Mouse (Mus musculus): ENCODE results near the gene Fam178b. TPM values are rescaled to one million over a fixed set of nuclear protein-coding genes. Genes with fewer than 3 reads are reported as not detected.

The Fam178b gene
- polyA plus RNA-seq, 1 experiment, result 0.22 TPM

- TF ChIP-seq CTCF (IDR thresholded peaks at IDR 0.05; ENCODE audit: borderline replicate concordance, extremely low read depth, insufficient read depth, insufficient read length) (no peak), POLR2A (IDR thresholded peaks at IDR 0.05; ENCODE audit: borderline replicate concordance, extremely low read depth, insufficient read depth, insufficient read length, poor library complexity, severe bottlenecking) (no peak)
- DNase-seq (ENCODE audit: low read depth), result no peak
Measured at GRCm38 (mm10) chr1:36707166-36707565, 24.2 kb upstream of the Fam178b start.

- no peak for TF ChIP-seq POLR2A (IDR thresholded peaks at IDR 0.05; ENCODE audit: borderline replicate concordance, extremely low read depth, insufficient read depth, insufficient read length, poor library complexity, severe bottlenecking)
- TF ChIP-seq CTCF (IDR thresholded peaks at IDR 0.05; ENCODE audit: borderline replicate concordance, extremely low read depth, insufficient read depth, insufficient read length), result no peak
- DNase-seq (ENCODE audit: low read depth), result no peak
Measured at GRCm38 (mm10) chr1:36697030-36697429, 14.0 kb upstream of the Fam178b start.

- DNase-seq (ENCODE audit: low read depth), result no peak
- TF ChIP-seq CTCF (IDR thresholded peaks at IDR 0.05; ENCODE audit: borderline replicate concordance, extremely low read depth, insufficient read depth, insufficient read length) (no peak), POLR2A (IDR thresholded peaks at IDR 0.05; ENCODE audit: borderline replicate concordance, extremely low read depth, insufficient read depth, insufficient read length, poor library complexity, severe bottlenecking) (no peak)
Measured at GRCm38 (mm10) chr1:36696411-36696810, 13.4 kb upstream of the Fam178b start.

GRCm38 (mm10) chr1:36694871-36695270, 11.9 kb upstream of the Fam178b start:
- DNase-seq (ENCODE audit: low read depth), result no peak
- TF ChIP-seq POLR2A (IDR thresholded peaks at IDR 0.05; ENCODE audit: borderline replicate concordance, extremely low read depth, insufficient read depth, insufficient read length, poor library complexity, severe bottlenecking) (no peak), CTCF (IDR thresholded peaks at IDR 0.05; ENCODE audit: borderline replicate concordance, extremely low read depth, insufficient read depth, insufficient read length) (no peak)

- peak; percentile 99 for DNase-seq (ENCODE audit: low read depth)
- no peak for TF ChIP-seq CTCF (IDR thresholded peaks at IDR 0.05; ENCODE audit: borderline replicate concordance, extremely low read depth, insufficient read depth, insufficient read length)
- TF ChIP-seq POLR2A (IDR thresholded peaks at IDR 0.05; ENCODE audit: borderline replicate concordance, extremely low read depth, insufficient read depth, insufficient read length, poor library complexity, severe bottlenecking), result 0 out of 2 replicates have a peak, but pooled peaks have one; percentile 8
Measured at GRCm38 (mm10) chr1:36691271-36692155, 8.5 kb upstream of the Fam178b start, which contains the start of gene Cox5b. Gene Cox5b (plus strand): TSS chr1:36691449.

- no peak for DNase-seq (ENCODE audit: low read depth)
- TF ChIP-seq CTCF (IDR thresholded peaks at IDR 0.05; ENCODE audit: borderline replicate concordance, extremely low read depth, insufficient read depth, insufficient read length) (no peak), POLR2A (IDR thresholded peaks at IDR 0.05; ENCODE audit: borderline replicate concordance, extremely low read depth, insufficient read depth, insufficient read length, poor library complexity, severe bottlenecking) (no peak)
Measured at GRCm38 (mm10) chr1:36690671-36691235, 7.8 kb upstream of the Fam178b start.

- TF ChIP-seq CTCF (IDR thresholded peaks at IDR 0.05; ENCODE audit: borderline replicate concordance, extremely low read depth, insufficient read depth, insufficient read length) (peak; percentile 83), POLR2A (IDR thresholded peaks at IDR 0.05; ENCODE audit: borderline replicate concordance, extremely low read depth, insufficient read depth, insufficient read length, poor library complexity, severe bottlenecking) (no peak)
- peak; percentile 92 for DNase-seq (ENCODE audit: low read depth)
Measured at GRCm38 (mm10) chr1:36683810-36684467, 956 bp upstream of the Fam178b start.

- TF ChIP-seq CTCF (IDR thresholded peaks at IDR 0.05; ENCODE audit: borderline replicate concordance, extremely low read depth, insufficient read depth, insufficient read length) (no peak), POLR2A (IDR thresholded peaks at IDR 0.05; ENCODE audit: borderline replicate concordance, extremely low read depth, insufficient read depth, insufficient read length, poor library complexity, severe bottlenecking) (no peak)
- peak; percentile 29 for DNase-seq (ENCODE audit: low read depth)
Measured at GRCm38 (mm10) chr1:36680893-36681292, 2.1 kb downstream of the Fam178b start.

GRCm38 (mm10) chr1:36674936-36675335, 8.0 kb downstream of the Fam178b start:
- TF ChIP-seq CTCF (IDR thresholded peaks at IDR 0.05; ENCODE audit: borderline replicate concordance, extremely low read depth, insufficient read depth, insufficient read length), result no peak
- no peak for TF ChIP-seq POLR2A (IDR thresholded peaks at IDR 0.05; ENCODE audit: borderline replicate concordance, extremely low read depth, insufficient read depth, insufficient read length, poor library complexity, severe bottlenecking)
- DNase-seq (ENCODE audit: low read depth), result no peak

- DNase-seq (ENCODE audit: low read depth), result no peak
- no peak for TF ChIP-seq POLR2A (IDR thresholded peaks at IDR 0.05; ENCODE audit: borderline replicate concordance, extremely low read depth, insufficient read depth, insufficient read length, poor library complexity, severe bottlenecking)
- TF ChIP-seq CTCF (IDR thresholded peaks at IDR 0.05; ENCODE audit: borderline replicate concordance, extremely low read depth, insufficient read depth, insufficient read length), result no peak
Measured at GRCm38 (mm10) chr1:36672648-36673350, 10.2 kb downstream of the Fam178b start.

- TF ChIP-seq POLR2A (IDR thresholded peaks at IDR 0.05; ENCODE audit: borderline replicate concordance, extremely low read depth, insufficient read depth, insufficient read length, poor library complexity, severe bottlenecking), result no peak
- TF ChIP-seq CTCF (IDR thresholded peaks at IDR 0.05; ENCODE audit: borderline replicate concordance, extremely low read depth, insufficient read depth, insufficient read length), result no peak
- DNase-seq (ENCODE audit: low read depth), result no peak
Measured at GRCm38 (mm10) chr1:36671260-36671659, 11.7 kb downstream of the Fam178b start.

All from brain, embryonic 14.5 days (tissue).